Mouse (Mus musculus) bone marrow, adult 2 months (tissue): Measurements from ENCODE around the gene Sox5.

ENCODE experiments used
- CTCF ChIP-seq: fragments of 200-500 bp; IDR thresholded peaks from 2 replicates; pipeline ENCODE4 v1.5.1; 2011; ENCODE audit warnings: low read length, control low read depth; ENCODE audit not compliant: control insufficient read depth, insufficient read depth
- POLR2A ChIP-seq: fragments of 200-500 bp; IDR thresholded peaks from 2 replicates; pipeline ENCODE4 v1.6.1; 2011; ENCODE audit warnings: low read depth, mild to moderate bottlenecking, control low read depth, low read length, borderline replicate concordance; ENCODE audit not compliant: control insufficient read depth

GRCm38 (mm10) chr6:144332027-144332426 is 449.8 kb downstream of the Sox5 start:
- TF ChIP-seq POLR2A (no peak), CTCF (no peak)
